Mouse (Mus musculus) cortical plate, adult 2 months (tissue): ENCODE measurements at regions not wholly inside any gene's neighbourhood (a gene's known extent, or its start where the extent isn't known, plus 50 kb on each side); places are given as distances from the start of the nearest gene placed in this dataset.

Experiments used
- CTCF ChIP-seq: fragments of 200-500 bp; IDR thresholded peaks from 2 replicates; pipeline ENCODE4 v1.5.1; 2011; ENCODE audit warnings: mild to moderate bottlenecking, control low read depth, low read length; ENCODE audit not compliant: insufficient read depth; ENCODE audit errors: extremely low read depth
- POLR2A ChIP-seq: fragments of 200-500 bp; IDR thresholded peaks from 2 replicates; pipeline ENCODE4 v1.6.1; 2011; ENCODE audit warnings: mild to moderate bottlenecking, low read length, control low read depth; ENCODE audit not compliant: insufficient read depth; ENCODE audit errors: extremely low read depth

DNA sequence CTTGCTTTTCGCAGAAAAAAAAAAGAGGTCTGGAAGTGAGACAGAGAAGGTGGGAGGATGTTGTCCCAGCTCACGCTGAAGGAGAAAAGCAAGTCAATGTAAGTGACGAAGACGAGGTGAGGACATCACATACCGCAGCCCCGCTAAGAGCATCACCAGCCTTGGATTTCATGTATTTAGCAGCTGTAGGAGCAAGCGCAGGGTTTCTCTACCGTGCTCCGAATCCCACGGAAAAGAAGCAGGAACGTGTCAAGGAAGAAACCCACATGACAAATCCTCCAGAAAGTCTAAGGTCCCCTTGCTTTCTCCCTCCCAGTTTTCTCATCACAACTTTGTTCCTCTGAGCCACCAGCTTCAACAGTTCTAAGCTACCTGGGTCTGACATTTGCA is 174.3 kb upstream of the Lef1 start:
- TF ChIP-seq CTCF (no peak), POLR2A (no peak)
